Mouse (Mus musculus): ENCODE results near the gene Csn2. TPM values are rescaled to one million over a fixed set of nuclear protein-coding genes. Genes with fewer than 3 reads are reported as not detected.

Gene Csn2
- not detected in 2 replicates for polyA plus RNA-seq (2015; fragmentation: Nextera tagmentation; extraction: Ambion mirVana)

GRCm38 (mm10) chr5:87699530-87699929 lies at the start of gene Csn2:
TSS of gene Csn2 (minus strand) at chr5:87699630.
- Histone ChIP-seq H3K9me3 (replicated peaks) (no peaks in the 10 kb centered on the region), H3K4me1 (no peaks in the 10 kb centered on the region), H3K27ac (replicated peaks) (no peak within 1 kb of the TSS), H3K27me3 (replicated peaks) (no peaks in the 10 kb centered on the region), H3K9ac (replicated peaks) (no peak within 1 kb of the TSS), H3K4me3 (replicated peaks) (no peak within 1 kb of the TSS), H3K4me2 (no peak within 1 kb of the TSS), H3K36me3 (no peaks in the 10 kb centered on the region)
- ATAC-seq (ENCODE audit: low FRiP score): no peak
- WGBS: 72% methylated on average over 3 of the region's 3 CpGs

- ATAC-seq (ENCODE audit: low FRiP score): no peak
- H3K4me3 ChIP-seq (replicated peaks): no peak overlapping the region
- H3K9ac ChIP-seq (replicated peaks): no peak overlapping the region
- H3K4me2 ChIP-seq: no peak overlapping the region
- H3K4me1 ChIP-seq: no peaks in the 10 kb centered on the region
- no peak overlapping the region for H3K27ac ChIP-seq (replicated peaks)
- no peaks in the 10 kb centered on the region for H3K9me3 ChIP-seq (replicated peaks)
- no peaks in the 10 kb centered on the region for H3K27me3 ChIP-seq (replicated peaks)
- H3K36me3 ChIP-seq: no peaks in the 10 kb centered on the region
Observed at GRCm38 (mm10) chr5:87734821-87735220, 35.4 kb upstream of the Csn2 start.

GRCm38 (mm10) chr5:87705891-87706290 lies 6.5 kb upstream of the Csn2 start:
- 71% methylated on average over 1 of the region's 1 CpGs for WGBS
- H3K27ac ChIP-seq (replicated peaks): no peak overlapping the region
- no peaks in the 10 kb centered on the region for H3K4me1 ChIP-seq
- no peak overlapping the region for H3K4me2 ChIP-seq
- no peak overlapping the region for H3K9ac ChIP-seq (replicated peaks)
- H3K4me3 ChIP-seq (replicated peaks): no peak overlapping the region
- no peaks in the 10 kb centered on the region for H3K36me3 ChIP-seq
- H3K9me3 ChIP-seq (replicated peaks): no peaks in the 10 kb centered on the region
- H3K27me3 ChIP-seq (replicated peaks): no peaks in the 10 kb centered on the region
- ATAC-seq (ENCODE audit: low FRiP score): no peak

DNA sequence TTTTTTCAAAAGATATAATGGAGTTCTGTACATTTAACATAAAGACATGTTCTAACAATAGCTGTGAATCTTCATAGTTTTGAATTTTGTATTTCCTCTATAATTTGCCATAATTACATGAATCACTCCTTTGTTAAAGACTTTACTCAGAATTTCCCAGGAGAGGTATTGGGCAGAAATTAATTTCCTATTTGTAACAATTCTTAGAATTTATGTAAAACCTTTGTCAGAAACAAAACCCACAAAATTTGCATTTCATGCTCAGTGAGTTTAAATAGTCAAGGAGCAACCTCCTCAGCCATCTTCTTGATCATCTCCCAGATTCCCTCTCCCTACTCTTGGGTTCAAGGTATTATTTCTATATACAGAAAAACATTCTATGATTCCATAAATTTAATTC lies 33.5 kb downstream of the Csn2 start, which contains the start of gene Csn1s1:
TSS of gene Csn1s1 (plus strand) at position 301 of the 400 bp plus-strand sequence.
- Histone ChIP-seq H3K9me3 (replicated peaks) (no peaks in the 10 kb centered on the region), H3K4me2 (no peak within 1 kb of the TSS), H3K4me1 (no peaks in the 10 kb centered on the region), H3K36me3 (no peaks in the 10 kb centered on the region), H3K27ac (replicated peaks) (no peak within 1 kb of the TSS), H3K4me3 (replicated peaks) (no peak within 1 kb of the TSS), H3K9ac (replicated peaks) (no peak within 1 kb of the TSS), H3K27me3 (replicated peaks) (no peaks in the 10 kb centered on the region)
- ATAC-seq (ENCODE audit: low FRiP score): no peak

- Histone ChIP-seq H3K4me3 (replicated peaks) (no peak overlapping the region), H3K9ac (replicated peaks) (no peak overlapping the region), H3K4me2 (no peak overlapping the region), H3K27me3 (replicated peaks) (no peaks in the 10 kb centered on the region), H3K36me3 (no peaks in the 10 kb centered on the region), H3K27ac (replicated peaks) (no peak overlapping the region), H3K4me1 (no peaks in the 10 kb centered on the region), H3K9me3 (replicated peaks) (no peaks in the 10 kb centered on the region)
- ATAC-seq (ENCODE audit: low FRiP score): no peak
Observed at GRCm38 (mm10) chr5:87642787-87643186, 56.6 kb downstream of the Csn2 start.

Other genes starting within 250 kb of the Csn2 start
- not detected in 2 replicates for gene Ugt2a2, start 217.4 kb downstream of the Csn2 start, polyA plus RNA-seq (2015; fragmentation: Nextera tagmentation; extraction: Ambion mirVana)
- not detected in 2 replicates for gene Gm43638, start 212.8 kb downstream of the Csn2 start, polyA plus RNA-seq (2015; fragmentation: Nextera tagmentation; extraction: Ambion mirVana)
- gene Ugt2a1, start 208.8 kb downstream of the Csn2 start, polyA plus RNA-seq (2015; fragmentation: Nextera tagmentation; extraction: Ambion mirVana): not detected in 2 replicates
- 0.45 TPM in 1 of 2 replicates, not detected in the other for gene Sult1b1, start 161.4 kb downstream of the Csn2 start, polyA plus RNA-seq (2015; fragmentation: Nextera tagmentation; extraction: Ambion mirVana)
- gene Sult1d1, start 130.6 kb downstream of the Csn2 start, polyA plus RNA-seq (2015; fragmentation: Nextera tagmentation; extraction: Ambion mirVana): 1.5 TPM in 1 of 2 replicates, not detected in the other
- gene Sult1e1, start 108.0 kb downstream of the Csn2 start, polyA plus RNA-seq (2015; fragmentation: Nextera tagmentation; extraction: Ambion mirVana): not detected in 2 replicates
- not detected in 2 replicates for gene Csn1s1, start 33.4 kb downstream of the Csn2 start, polyA plus RNA-seq (2015; fragmentation: Nextera tagmentation; extraction: Ambion mirVana)
- not detected in 2 replicates for gene Csn1s2a, start 74.9 kb upstream of the Csn2 start, polyA plus RNA-seq (2015; fragmentation: Nextera tagmentation; extraction: Ambion mirVana)
- 0.26 TPM in 1 of 2 replicates, not detected in the other for gene Csn1s2b, start 108.5 kb upstream of the Csn2 start, polyA plus RNA-seq (2015; fragmentation: Nextera tagmentation; extraction: Ambion mirVana)
- not detected in 2 replicates for gene Prr27, start 126.1 kb upstream of the Csn2 start, polyA plus RNA-seq (2015; fragmentation: Nextera tagmentation; extraction: Ambion mirVana)
- gene Odam, start 185.4 kb upstream of the Csn2 start, polyA plus RNA-seq (2015; fragmentation: Nextera tagmentation; extraction: Ambion mirVana): not detected in 2 replicates
- gene Csn3, start 225.9 kb upstream of the Csn2 start, polyA plus RNA-seq (2015; fragmentation: Nextera tagmentation; extraction: Ambion mirVana): 0.24 TPM in 1 of 2 replicates, not detected in the other

Measured in neural tube, embryonic 15.5 days (tissue).